Mouse (Mus musculus) stomach, embryonic 16.5 days (tissue): ENCODE data around the gene Prkra. TPM values are rescaled to one million over a fixed set of nuclear protein-coding genes. Genes with fewer than 3 reads are reported as not detected.

Experiments used
- ATAC-seq: fragments of 200-750 bp; cut with Nextera tagmentation; 2 replicates; pipeline ENCODE4 v1.8.0; 2017; ENCODE audit warnings: moderate number of reproducible peaks, moderate TSS enrichment; ENCODE audit not compliant: insufficient read depth, low FRiP score
- H3K27ac ChIP-seq: fragments of 300-500 bp; sonication (generic); 2 replicates; pipeline ENCODE4 v1.5.1; 2014; ENCODE audit warnings: low read length
- H3K27me3 ChIP-seq: fragments of 300-500 bp; sonication (generic); 2 replicates; pipeline ENCODE4 v1.6.1; 2014; ENCODE audit warnings: low read length, control low read depth, mixed read lengths; ENCODE audit not compliant: control insufficient read depth, insufficient read depth
- H3K36me3 ChIP-seq: fragments of 300-500 bp; sonication (generic); 2 replicates; pipeline ENCODE4 v1.6.1; 2014; ENCODE audit warnings: low read length; ENCODE audit not compliant: control insufficient read depth, insufficient read depth
- H3K4me1 ChIP-seq: fragments of 300-500 bp; sonication (generic); 2 replicates; pipeline ENCODE4 v1.6.1; 2014; ENCODE audit warnings: low read length, control low read depth, mixed read lengths; ENCODE audit not compliant: control insufficient read depth, insufficient read depth
- H3K4me2 ChIP-seq: fragments of 300-500 bp; sonication (generic); 2 replicates; pipeline ENCODE4 v1.6.1; 2014; ENCODE audit warnings: low read depth, low read length, mixed read lengths
- H3K4me3 ChIP-seq: fragments of 300-500 bp; sonication (generic); replicated peaks from 2 replicates; pipeline ENCODE4 v1.5.1; 2014; ENCODE audit warnings: mild to moderate bottlenecking, low read length
- H3K9ac ChIP-seq: fragments of 300-500 bp; sonication (generic); 2 replicates; pipeline ENCODE4 v1.6.1; 2014; ENCODE audit warnings: low read length
- H3K9me3 ChIP-seq: fragments of 300-500 bp; sonication (generic); replicated peaks from 2 replicates; pipeline ENCODE4 v1.6.1; 2016; ENCODE audit warnings: low read length, control low read depth; ENCODE audit not compliant: control insufficient read depth
- WGBS: fragments of 180-500 bp; shearing (Covaris S2); extraction: QIAGEN DNeasy Blood & Tissue Kit; methylation state at CpG from one replicate; pipeline ENCODE4 v1.1.7; 2014; 5-methylcytosine and 5-hydroxymethylcytosine counted together
- polyA plus RNA-seq: library from polyadenylated mRNA; unstranded; fragments of >200 nt; fragmentation: Nextera tagmentation; extraction: Ambion mirVana; gene quantifications from 2 replicates; pipeline ENCODE4 v1.2.1, GENCODE M21; 2015

Prkra gene
- polyA plus RNA-seq, 1 experiment from 2014 or later = 49.2 TPM

DNA sequence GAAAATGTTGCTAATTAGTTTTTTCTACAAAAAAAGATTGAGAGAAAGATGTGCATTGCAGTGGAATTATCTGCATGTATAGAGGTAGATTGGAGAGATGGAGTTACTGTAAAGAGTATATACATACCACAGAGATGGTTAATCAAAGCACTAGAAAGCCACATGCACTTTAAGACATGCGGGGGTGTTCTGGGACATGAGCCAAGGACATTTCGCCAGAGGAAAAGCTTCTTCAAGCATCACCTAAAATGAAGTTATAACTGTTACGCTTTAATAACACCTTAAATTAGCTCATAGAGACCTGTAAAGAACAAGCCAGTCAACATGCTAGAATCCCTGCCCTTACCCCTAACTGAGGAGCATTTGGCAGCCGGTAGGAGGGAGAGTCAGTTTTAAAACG is 19.4 kb upstream of the Prkra start:
- Histone ChIP-seq H3K27ac (no peak overlapping the region), H3K27me3 (no peaks in the 10 kb centered on the region), H3K9me3 (no peaks in the 10 kb centered on the region), H3K4me2 (no peak overlapping the region), H3K9ac (no peak overlapping the region), H3K36me3 (no peaks in the 10 kb centered on the region), H3K4me1 (no peaks in the 10 kb centered on the region), H3K4me3 (no peak overlapping the region)
- WGBS = 74% methylated on average over 5 of the region's 5 CpGs
- ATAC-seq = no peak

DNA sequence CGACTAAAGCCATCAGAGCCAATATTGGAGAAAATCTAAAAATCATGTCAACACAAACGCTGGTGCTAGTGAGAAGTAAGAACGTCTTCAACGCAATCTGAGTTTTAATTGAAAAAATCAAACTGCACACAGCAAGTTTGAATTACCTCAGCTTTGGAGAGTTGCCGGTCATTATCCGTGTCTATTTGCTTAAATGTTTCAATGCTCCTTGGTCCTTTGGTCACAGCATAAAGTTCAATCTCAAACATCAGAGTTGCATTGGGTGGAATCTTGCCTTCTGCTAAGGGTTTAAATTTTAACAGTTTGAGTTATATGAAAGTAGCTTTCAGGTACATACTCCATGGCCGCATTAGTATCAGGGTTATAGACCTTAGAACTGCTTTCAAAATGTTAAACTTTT is 17.7 kb upstream of the Prkra start:
- H3K27ac ChIP-seq = no peak overlapping the region
- no peaks in the 10 kb centered on the region for H3K9me3 ChIP-seq
- no peak for ATAC-seq
- no peak overlapping the region for H3K4me2 ChIP-seq
- H3K27me3 ChIP-seq = no peaks in the 10 kb centered on the region
- no peaks in the 10 kb centered on the region for H3K36me3 ChIP-seq
- WGBS = 96% methylated on average over 7 of the region's 7 CpGs
- no peaks in the 10 kb centered on the region for H3K4me1 ChIP-seq
- no peak overlapping the region for H3K4me3 ChIP-seq
- no peak overlapping the region for H3K9ac ChIP-seq

GRCm38 (mm10) chr2:76659419-76659818 is 11.6 kb upstream of the Prkra start:
- H3K27ac ChIP-seq = no peak overlapping the region
- no peaks in the 10 kb centered on the region for H3K9me3 ChIP-seq
- no peak overlapping the region for H3K4me3 ChIP-seq
- no peaks in the 10 kb centered on the region for H3K36me3 ChIP-seq
- ATAC-seq = no peak
- H3K4me1 ChIP-seq = no peaks in the 10 kb centered on the region
- H3K9ac ChIP-seq = no peak overlapping the region
- no peak overlapping the region for H3K4me2 ChIP-seq
- no peaks in the 10 kb centered on the region for H3K27me3 ChIP-seq
- 52% methylated on average over 7 of the region's 8 CpGs for WGBS

- WGBS = 75% methylated on average over 13 of the region's 13 CpGs
Observed at GRCm38 (mm10) chr2:76658551-76658950, 10.7 kb upstream of the Prkra start.

GRCm38 (mm10) chr2:76655982-76656381 is 8.2 kb upstream of the Prkra start:
- Histone ChIP-seq H3K27me3 (no peaks in the 10 kb centered on the region), H3K4me2 (no peak overlapping the region), H3K4me3 (no peak overlapping the region), H3K4me1 (no peaks in the 10 kb centered on the region), H3K27ac (no peak overlapping the region), H3K9me3 (no peaks in the 10 kb centered on the region), H3K9ac (no peak overlapping the region), H3K36me3 (no peaks in the 10 kb centered on the region)
- ATAC-seq = no peak
- WGBS = 9% methylated on average over 1 of the region's 1 CpGs

More at GRCm38 (mm10) chr2:76658551-76658950, 10.7 kb upstream of the Prkra start:
- no peak overlapping the region for H3K4me3 ChIP-seq
- no peak overlapping the region for H3K4me2 ChIP-seq
- no peak for ATAC-seq
- H3K9ac ChIP-seq = no peak overlapping the region
- H3K36me3 ChIP-seq = no peaks in the 10 kb centered on the region
- no peak overlapping the region for H3K27ac ChIP-seq
- no peaks in the 10 kb centered on the region for H3K27me3 ChIP-seq
- H3K9me3 ChIP-seq = no peaks in the 10 kb centered on the region
- no peaks in the 10 kb centered on the region for H3K4me1 ChIP-seq

GRCm38 (mm10) chr2:76655444-76655843 is 7.6 kb upstream of the Prkra start:
- Histone ChIP-seq H3K4me1 (no peaks in the 10 kb centered on the region), H3K27ac (no peak overlapping the region), H3K36me3 (no peaks in the 10 kb centered on the region), H3K9me3 (no peaks in the 10 kb centered on the region), H3K4me3 (no peak overlapping the region), H3K27me3 (no peaks in the 10 kb centered on the region), H3K4me2 (no peak overlapping the region), H3K9ac (no peak overlapping the region)
- 79% methylated on average over 3 of the region's 3 CpGs for WGBS
- no peak for ATAC-seq

DNA sequence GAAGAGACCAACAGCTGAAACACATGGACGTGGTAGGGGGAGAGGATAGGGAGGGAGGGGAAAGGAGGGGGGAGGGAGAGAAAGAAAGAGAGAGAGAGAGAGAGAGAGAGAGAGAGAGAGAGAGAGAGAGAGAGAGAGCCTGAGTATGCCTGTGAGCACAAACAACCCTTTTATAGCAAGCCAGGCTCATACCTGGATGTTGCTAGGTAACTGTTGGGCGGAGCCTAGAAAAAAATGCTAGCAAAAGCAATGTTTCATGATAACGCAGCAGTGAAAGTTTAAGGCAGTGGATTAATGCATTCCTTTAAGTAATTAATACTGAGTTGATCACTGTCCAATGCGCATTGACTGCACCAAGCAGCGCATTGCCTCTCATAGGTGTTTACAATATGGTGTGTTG is 6.8 kb upstream of the Prkra start:
- Histone ChIP-seq H3K4me1 (no peaks in the 10 kb centered on the region), H3K4me2 (no peak overlapping the region), H3K9me3 (no peaks in the 10 kb centered on the region), H3K27ac (no peak overlapping the region), H3K9ac (no peak overlapping the region), H3K4me3 (no peak overlapping the region), H3K27me3 (no peaks in the 10 kb centered on the region), H3K36me3 (no peaks in the 10 kb centered on the region)
- 65% methylated on average over 5 of the region's 5 CpGs for WGBS
- 0 out of 2 replicates have a peak, but pooled peaks have one; percentile 37 for ATAC-seq

- no peak for ATAC-seq
- Histone ChIP-seq H3K36me3 (no peaks in the 10 kb centered on the region), H3K4me1 (peaks cover 5% of the 10 kb centered on the region; the same call in 1 of the 2 replicates), H3K9me3 (no peaks in the 10 kb centered on the region), H3K27ac (no peak overlapping the region), H3K9ac (no peak overlapping the region), H3K27me3 (no peaks in the 10 kb centered on the region), H3K4me3 (no peak overlapping the region), H3K4me2 (no peak overlapping the region)
- 93% methylated on average over 4 of the region's 4 CpGs for WGBS
Observed at GRCm38 (mm10) chr2:76653070-76653469, 5.3 kb upstream of the Prkra start.

DNA sequence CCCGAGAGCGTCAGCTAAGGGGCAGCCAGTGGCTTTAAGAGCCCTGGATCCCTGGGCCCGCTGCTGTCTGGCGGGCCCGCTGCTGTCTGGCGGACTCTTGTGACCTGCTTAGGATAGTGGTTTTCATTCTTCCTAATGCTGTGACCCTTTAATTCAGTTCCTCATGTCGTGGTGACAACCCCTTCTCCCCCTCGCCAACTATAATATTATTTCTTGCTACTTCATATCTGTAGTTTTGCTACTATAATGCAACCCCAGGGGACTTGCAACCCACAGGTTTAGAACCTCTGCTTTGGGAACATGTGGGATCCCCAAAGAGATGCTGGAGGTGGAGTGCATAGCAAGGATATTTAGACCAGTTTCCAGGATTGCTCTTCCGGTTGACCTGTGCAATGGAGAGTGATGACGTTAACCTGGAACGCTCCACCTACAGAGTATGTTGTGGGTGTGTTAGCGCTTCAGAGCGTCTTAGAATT is 889 bp upstream of the Prkra start:
- H3K27ac ChIP-seq = peak overlapping the region; percentile 80
- ATAC-seq = peak; percentile 12; the same call in 1 of the 2 replicates

More for the DNA sequence above, 889 bp upstream of the Prkra start:
- no peaks in the 10 kb centered on the region for H3K9me3 ChIP-seq
- 23% methylated on average over 13 of the region's 13 CpGs for WGBS
- peak overlapping the region; percentile 87 for H3K4me3 ChIP-seq
- no peaks in the 10 kb centered on the region for H3K36me3 ChIP-seq
- peak overlapping the region; percentile 73 for H3K9ac ChIP-seq
- peak overlapping the region; percentile 72 for H3K4me2 ChIP-seq
- peaks cover 15% of the 10 kb centered on the region for H3K4me1 ChIP-seq
- no peaks in the 10 kb centered on the region for H3K27me3 ChIP-seq
